Mouse (Mus musculus) neural tube, embryonic 10.5 days (tissue): ENCODE measurements around the gene Tnfrsf18.

Experiments used
- DNase-seq: peaks from one replicate; pipeline ENCODE4 v3.0.0-alpha.2; 2017; ENCODE audit warnings: low spot score; ENCODE audit errors: extremely low spot score

Gene Tnfrsf18

DNA sequence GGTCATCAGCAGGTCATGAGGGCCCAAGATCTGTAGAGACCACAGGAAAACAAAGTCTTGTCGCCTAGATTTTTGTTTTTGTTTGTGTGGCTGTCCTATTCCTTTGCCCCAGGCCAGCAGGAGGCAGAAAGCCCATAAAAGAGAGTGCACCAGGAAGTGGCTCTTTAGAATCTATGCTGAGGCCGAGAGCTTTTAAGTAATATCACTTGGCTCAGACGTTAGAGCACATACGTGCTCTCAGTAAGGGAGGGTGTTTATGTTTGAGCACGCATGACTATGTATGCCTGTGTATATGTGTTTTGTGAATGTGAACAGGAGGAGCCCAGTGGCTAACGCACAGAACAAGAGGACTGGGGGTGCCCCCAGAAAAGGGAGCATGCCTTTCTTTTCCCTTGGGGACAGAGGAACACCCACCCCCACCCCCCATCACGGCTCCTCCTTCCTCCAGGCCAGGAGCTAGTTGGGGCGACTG is 51.0 kb downstream of the Tnfrsf18 start:
- no peak for DNase-seq

DNA sequence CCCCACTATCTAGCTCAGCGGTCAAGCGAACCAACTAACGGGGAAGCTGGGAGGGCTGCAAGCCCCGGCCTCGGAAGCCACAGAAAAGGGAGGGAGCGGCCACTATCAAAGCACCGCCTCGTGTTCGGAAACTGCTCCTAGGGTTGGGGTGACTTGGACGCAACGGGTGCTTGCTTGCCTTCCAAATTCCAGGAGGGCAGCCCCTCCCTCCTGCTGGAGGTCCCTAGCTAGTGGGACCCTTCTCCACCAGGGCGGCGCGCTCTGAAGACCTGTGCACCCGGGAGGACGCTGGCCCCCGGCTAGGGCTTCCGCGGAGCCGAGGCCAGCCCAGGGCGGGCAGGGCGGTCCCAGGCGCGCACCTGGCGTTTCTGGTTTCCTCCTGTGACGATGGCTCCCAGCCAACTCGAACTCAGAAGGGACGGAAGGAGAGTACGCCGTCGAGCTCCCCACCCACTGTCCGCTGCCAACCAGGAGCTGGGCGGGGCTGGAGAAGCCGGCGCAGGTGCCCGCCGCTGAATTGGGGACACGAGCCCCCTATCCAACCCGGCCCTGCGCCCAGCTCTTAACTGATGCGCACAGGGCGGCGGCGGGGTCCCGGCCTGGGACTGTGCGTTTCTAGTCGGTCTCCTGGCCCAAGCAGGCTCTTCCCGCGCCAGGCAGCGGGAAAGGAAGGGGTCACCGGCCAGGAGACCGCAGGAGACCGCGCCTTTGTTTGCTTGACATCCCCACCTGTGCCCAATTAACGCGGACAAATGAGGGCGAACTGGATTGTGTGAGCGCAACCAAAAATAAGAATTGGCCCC is 51.7 kb downstream of the Tnfrsf18 start:
- peak; percentile 55 for DNase-seq
